Mouse (Mus musculus) small intestine, adult 2 months (tissue): ENCODE results near the gene Appbp2.

Experiments
- CTCF ChIP-seq: fragments of 200-500 bp; IDR thresholded peaks from 2 replicates; pipeline ENCODE4 v1.5.1; 2012; ENCODE audit warnings: low read depth, mild to moderate bottlenecking, control low read depth, inconsistent platforms, low read length, moderate library complexity, mixed read lengths; ENCODE audit not compliant: insufficient replicate concordance, insufficient read length; ENCODE audit errors: extremely low read depth
- POLR2A ChIP-seq: fragments of 200-500 bp; IDR thresholded peaks from 2 replicates; pipeline ENCODE4 v1.6.1; 2012; ENCODE audit warnings: low read depth, mild to moderate bottlenecking, control low read depth, inconsistent platforms, low read length, moderate library complexity

DNA sequence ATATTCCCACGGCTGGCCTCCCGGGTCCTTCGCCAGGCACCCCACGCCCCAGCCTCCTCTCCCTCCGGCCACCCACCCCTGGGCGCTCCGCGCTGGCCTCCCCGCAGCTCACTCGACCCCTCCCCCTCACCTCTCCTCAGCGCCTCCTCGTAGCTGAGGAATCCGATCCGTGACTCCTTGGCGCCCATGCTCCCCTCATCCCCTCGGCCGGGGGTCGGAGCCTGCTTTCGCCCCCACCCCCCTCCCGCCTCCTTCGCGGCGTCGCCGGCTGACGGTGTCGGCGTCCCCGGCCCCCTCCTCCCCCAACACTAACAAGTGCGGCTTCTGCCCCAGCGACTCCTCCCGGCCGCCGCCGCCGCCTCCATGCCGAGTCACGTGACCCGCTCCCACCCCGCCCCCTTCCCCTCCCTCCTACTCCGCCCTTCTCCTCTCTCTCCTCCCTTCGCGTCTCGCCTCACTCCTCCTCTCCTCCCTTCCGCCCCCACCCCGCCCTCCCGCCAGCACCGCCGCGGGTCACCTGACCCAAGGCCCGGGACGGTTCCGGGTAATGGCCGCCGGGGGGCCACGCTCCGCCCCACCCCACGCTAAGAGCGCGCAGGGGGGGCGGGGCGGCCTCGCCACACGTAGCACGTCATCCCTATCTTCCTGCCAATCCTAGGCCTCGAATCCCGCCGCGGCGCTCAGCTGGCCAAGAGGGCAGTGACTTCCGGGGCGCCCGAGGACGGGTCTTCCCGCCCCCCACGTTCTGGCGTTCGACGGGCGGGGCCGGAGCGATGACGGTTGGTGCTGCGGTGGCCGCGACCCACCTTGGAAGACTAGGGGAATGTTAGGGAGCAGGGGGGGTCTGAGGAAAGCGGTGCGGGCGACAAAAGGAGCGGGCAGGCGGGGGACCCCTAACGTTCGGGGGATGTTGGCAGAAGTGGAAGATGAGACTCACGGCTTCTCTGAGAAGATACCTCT, 95.1 kb downstream of the Appbp2 start, which contains the start of gene Usp32:
- no peak for TF ChIP-seq CTCF
- peak; percentile 92 for TF ChIP-seq POLR2A
